Mouse (Mus musculus): ENCODE data around the gene Hist2h2ab.

DNA sequence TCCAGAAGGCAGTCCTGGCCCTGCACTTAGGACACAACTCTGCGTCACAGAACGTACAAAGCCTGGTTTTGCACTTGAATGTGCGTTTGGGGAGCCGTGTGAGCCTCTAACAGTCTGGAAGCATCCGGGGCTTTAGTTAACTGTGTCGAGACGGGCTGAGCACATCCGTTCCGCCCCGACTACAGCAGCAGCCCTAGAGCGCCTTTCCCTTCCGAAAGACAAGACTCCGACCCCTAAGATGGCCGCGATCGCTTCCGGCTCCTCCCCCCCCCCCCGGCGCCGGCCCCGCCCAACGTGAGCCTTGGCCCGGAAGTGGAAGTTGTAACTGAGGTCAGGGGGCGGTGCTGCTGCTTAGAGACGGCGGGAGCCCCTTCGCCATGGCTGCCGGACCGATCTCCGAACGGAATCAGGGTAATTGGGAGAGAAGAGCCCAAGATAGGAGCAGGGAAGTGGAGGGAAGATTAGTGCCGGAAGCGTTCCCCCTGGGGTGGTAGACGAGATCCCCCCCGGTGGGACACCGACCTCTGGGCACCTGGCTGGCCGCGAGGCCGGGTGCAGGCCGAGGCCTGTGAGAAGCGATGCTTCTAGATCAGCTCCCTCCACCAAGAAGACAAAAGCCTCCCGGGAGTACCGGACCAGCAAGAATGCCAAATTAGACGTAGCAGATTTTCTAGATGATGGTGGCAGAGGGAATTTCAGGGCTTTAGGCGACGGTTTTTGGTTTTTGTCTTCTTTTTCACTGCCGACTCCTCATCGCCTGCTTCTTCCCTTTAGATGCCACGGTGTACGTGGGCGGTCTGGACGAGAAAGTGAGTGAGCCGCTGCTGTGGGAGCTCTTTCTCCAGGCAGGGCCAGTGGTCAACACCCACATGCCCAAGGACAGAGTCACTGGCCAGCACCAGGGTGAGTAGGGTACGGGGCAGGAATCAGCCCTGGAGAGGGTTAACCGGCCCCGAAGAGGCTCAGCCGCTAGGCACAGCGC, 47.2 kb upstream of the Hist2h2ab start, which contains the start of gene Sf3b4:
- no peak for TF ChIP-seq CTCF (IDR thresholded peaks at IDR 0.05; ENCODE audit: low read depth)
- TF ChIP-seq EP300 (optimal IDR thresholded peaks at IDR 0.05) = no peak

Measured in stomach, postnatal 0 days (tissue).